Mouse (Mus musculus) forebrain, embryonic 11.5 days (tissue): ENCODE measurements around the gene Olfr155. TPM values are rescaled to one million over a fixed set of nuclear protein-coding genes. Genes with fewer than 3 reads are reported as not detected.

ENCODE experiments used
- ATAC-seq: fragments of 200-750 bp; cut with Nextera tagmentation; replicated peaks from 2 replicates; pipeline ENCODE4 v1.8.0; 2017; ENCODE audit warnings: moderate TSS enrichment; ENCODE audit not compliant: low FRiP score
- DNase-seq: peaks from one replicate; pipeline ENCODE4 v3.0.0-alpha.2; 2017; ENCODE audit warnings: low spot score
- H3K27ac ChIP-seq: fragments of 300-500 bp; sonication (generic); 2 replicates; pipeline ENCODE4 v1.5.1; 2014; ENCODE audit warnings: low read depth, low read length
- H3K27me3 ChIP-seq: fragments of 300-500 bp; sonication (generic); 2 replicates; pipeline ENCODE4 v1.6.1; 2014; ENCODE audit warnings: mild to moderate bottlenecking, low read length, mixed read lengths; ENCODE audit not compliant: control insufficient read depth, insufficient read depth
- H3K36me3 ChIP-seq: fragments of 300-500 bp; sonication (generic); 2 replicates; pipeline ENCODE4 v1.6.1; 2014; ENCODE audit warnings: mild to moderate bottlenecking, low read length, moderate library complexity, mixed read lengths; ENCODE audit not compliant: control insufficient read depth, insufficient read depth
- H3K4me1 ChIP-seq: fragments of 300-500 bp; sonication (generic); replicated peaks from 2 replicates; pipeline ENCODE4 v1.6.1; 2014; ENCODE audit warnings: low read length, mixed read lengths; ENCODE audit not compliant: control insufficient read depth, insufficient read depth
- H3K4me2 ChIP-seq: fragments of 300-500 bp; sonication (generic); 2 replicates; pipeline ENCODE4 v1.6.1; 2014; ENCODE audit warnings: low read depth, mild to moderate bottlenecking, low read length, moderate library complexity, mixed read lengths; ENCODE audit not compliant: severe bottlenecking
- H3K4me3 ChIP-seq: fragments of 300-500 bp; sonication (generic); 2 replicates; pipeline ENCODE4 v1.5.1; 2014; ENCODE audit warnings: low read depth, low read length
- H3K9ac ChIP-seq: fragments of 300-500 bp; sonication (generic); 2 replicates; pipeline ENCODE4 v1.6.1; 2014; ENCODE audit warnings: low read length
- H3K9me3 ChIP-seq: fragments of 300-500 bp; sonication (generic); 2 replicates; pipeline ENCODE4 v1.6.1; 2016; ENCODE audit warnings: low read length, mixed read lengths; ENCODE audit not compliant: control insufficient read depth
- WGBS: fragments of 180-500 bp; shearing (Covaris S2); extraction: QIAGEN DNeasy Blood & Tissue Kit; methylation state at CpG from one replicate; pipeline ENCODE4 v1.1.7; 2014; 5-methylcytosine and 5-hydroxymethylcytosine counted together
- polyA plus RNA-seq: library from polyadenylated mRNA; unstranded; fragments of >200 nt; fragmentation: Nextera tagmentation; extraction: Ambion mirVana; gene quantifications from 2 replicates; pipeline ENCODE4 v1.2.1, GENCODE M21; 2014

The Olfr155 gene
- polyA plus RNA-seq, 1 experiment from 2014 or later = not detected

- DNase-seq = peak; percentile 37
- no peaks in the 10 kb centered on the region for H3K36me3 ChIP-seq
- WGBS = 76% methylated on average over 8 of the region's 8 CpGs
These were observed 2.7 kb downstream of the Olfr155 start for GRCm38 (mm10) chr4:43854101-43854500.

GRCm38 (mm10) chr4:43859886-43860285 is 8.5 kb downstream of the Olfr155 start:
- Histone ChIP-seq H3K27ac (no peak overlapping the region), H3K9me3 (no peaks in the 10 kb centered on the region), H3K4me3 (no peak overlapping the region), H3K27me3 (no peaks in the 10 kb centered on the region), H3K36me3 (no peaks in the 10 kb centered on the region), H3K9ac (no peak overlapping the region), H3K4me1 (no peaks in the 10 kb centered on the region), H3K4me2 (no peak overlapping the region)
- DNase-seq (no peak), ATAC-seq (no peak)
- WGBS = 85% methylated on average over 10 of the region's 10 CpGs

More at GRCm38 (mm10) chr4:43854101-43854500, 2.7 kb downstream of the Olfr155 start:
- no peak overlapping the region for H3K27ac ChIP-seq
- no peaks in the 10 kb centered on the region for H3K9me3 ChIP-seq
- no peak overlapping the region for H3K4me3 ChIP-seq
- H3K4me1 ChIP-seq = no peaks in the 10 kb centered on the region
- H3K4me2 ChIP-seq = no peak overlapping the region
- no peaks in the 10 kb centered on the region for H3K27me3 ChIP-seq
- no peak for ATAC-seq
- no peak overlapping the region for H3K9ac ChIP-seq

GRCm38 (mm10) chr4:43860744-43861519 is 9.6 kb downstream of the Olfr155 start:
- H3K36me3 ChIP-seq = no peaks in the 10 kb centered on the region
- no peaks in the 10 kb centered on the region for H3K4me1 ChIP-seq
- 18% methylated on average over 14 of the region's 14 CpGs for WGBS
- no peaks in the 10 kb centered on the region for H3K27me3 ChIP-seq
- no peak overlapping the region for H3K27ac ChIP-seq
- ATAC-seq (no peak), DNase-seq (peak; percentile 84)
- no peaks in the 10 kb centered on the region for H3K9me3 ChIP-seq
- H3K9ac ChIP-seq = no peak overlapping the region
- H3K4me3 ChIP-seq = no peak overlapping the region
- H3K4me2 ChIP-seq = no peak overlapping the region

- no peaks in the 10 kb centered on the region for H3K9me3 ChIP-seq
- DNase-seq (no peak), ATAC-seq (no peak)
- H3K4me1 ChIP-seq = no peaks in the 10 kb centered on the region
- H3K27me3 ChIP-seq = no peaks in the 10 kb centered on the region
- no peak overlapping the region for H3K4me3 ChIP-seq
- no peak overlapping the region for H3K4me2 ChIP-seq
- H3K9ac ChIP-seq = no peak overlapping the region
- H3K36me3 ChIP-seq = no peaks in the 10 kb centered on the region
- no peak overlapping the region for H3K27ac ChIP-seq
- WGBS = 68% methylated on average over 4 of the region's 4 CpGs
These were observed 11.9 kb downstream of the Olfr155 start for GRCm38 (mm10) chr4:43863298-43863697.

- DNase-seq = no peak
- 93% methylated on average over 10 of the region's 10 CpGs for WGBS
- Histone ChIP-seq H3K4me3 (no peak overlapping the region), H3K27me3 (no peaks in the 10 kb centered on the region), H3K9me3 (no peaks in the 10 kb centered on the region), H3K4me2 (no peak overlapping the region), H3K27ac (no peak overlapping the region), H3K36me3 (no peaks in the 10 kb centered on the region), H3K9ac (no peak overlapping the region), H3K4me1 (no peaks in the 10 kb centered on the region)
- no peak for ATAC-seq
These were observed 18.5 kb downstream of the Olfr155 start for GRCm38 (mm10) chr4:43869821-43870220.

GRCm38 (mm10) chr4:43874501-43874900 is 23.1 kb downstream of the Olfr155 start:
- H3K9ac ChIP-seq = no peak overlapping the region
- H3K36me3 ChIP-seq = no peaks in the 10 kb centered on the region
- H3K27me3 ChIP-seq = no peaks in the 10 kb centered on the region
- H3K9me3 ChIP-seq = no peaks in the 10 kb centered on the region
- 46% methylated on average over 7 of the region's 7 CpGs for WGBS
- no peak overlapping the region for H3K27ac ChIP-seq
- peak overlapping the region; percentile 90; the same call in 1 of the 2 replicates for H3K4me3 ChIP-seq
- ATAC-seq (no peak), DNase-seq (no peak)
- H3K4me2 ChIP-seq = peak overlapping the region; percentile 97; the same call in 1 of the 2 replicates
- H3K4me1 ChIP-seq = peaks cover 2% of the 10 kb centered on the region; the same call in 1 of the 2 replicates

GRCm38 (mm10) chr4:43875160-43875918 is 24.0 kb downstream of the Olfr155 start, which contains the start of gene Reck:
TSS of gene Reck (plus strand) at chr4:43875530.
- H3K9ac ChIP-seq = peak within 1 kb of the TSS; percentile 84
- DNase-seq = peak; percentile 95
- peak; percentile 93 for ATAC-seq
- peak within 1 kb of the TSS; percentile 97 for H3K4me2 ChIP-seq
- H3K36me3 ChIP-seq = no peaks in the 10 kb centered on the region
- under 1% methylated on average over 65 of the region's 73 CpGs for WGBS
- H3K4me3 ChIP-seq = peak within 1 kb of the TSS; percentile 90
- no peaks in the 10 kb centered on the region for H3K9me3 ChIP-seq
- H3K27me3 ChIP-seq = no peaks in the 10 kb centered on the region
- H3K4me1 ChIP-seq = peaks cover 2% of the 10 kb centered on the region; the same call in 1 of the 2 replicates
- H3K27ac ChIP-seq = peak within 1 kb of the TSS; percentile 60; the same call in 1 of the 2 replicates

- H3K27ac ChIP-seq = 0 out of 2 replicates have a peak overlapping the region, but pooled peaks have one; percentile 46
- H3K4me1 ChIP-seq = peaks cover 2% of the 10 kb centered on the region; the same call in 1 of the 2 replicates
- no peaks in the 10 kb centered on the region for H3K27me3 ChIP-seq
- peak overlapping the region; percentile 84 for H3K9ac ChIP-seq
- peak; percentile 49 for ATAC-seq
- peak; percentile 60 for DNase-seq
- WGBS = under 1% methylated on average over 20 of the region's 20 CpGs
- no peaks in the 10 kb centered on the region for H3K9me3 ChIP-seq
- H3K36me3 ChIP-seq = no peaks in the 10 kb centered on the region
- peak overlapping the region; percentile 97 for H3K4me2 ChIP-seq
- peak overlapping the region; percentile 90 for H3K4me3 ChIP-seq
These were observed 24.6 kb downstream of the Olfr155 start for GRCm38 (mm10) chr4:43875919-43876411.
